Mouse (Mus musculus) frontal cortex, postnatal 36 days (tissue): ENCODE measurements around the gene Olfr362.
"Not testable (repeated sequence)": the region's sequence is repeated elsewhere in the genome, so short reads cannot be mapped to it uniquely, and the experiment has no call there.

Experiments used
- DNase-seq, 2 experiments: peaks; one replicate each; pipeline ENCODE4 v3.0.0; 2022; ENCODE audit warnings: low spot score in 2 of 2

Olfr362 gene

GRCm38 (mm10) chr2:37117810-37118209, at the start of gene Olfr362:
Gene Olfr362 (minus strand): TSS chr2:37117910.
- no peak for DNase-seq

GRCm38 (mm10) chr2:37139022-37139421, 21.3 kb upstream of the Olfr362 start, which contains the start of gene Olfr364-ps1:
Gene Olfr364-ps1 (plus strand): TSS chr2:37139322.
- DNase-seq, result no peak

DNA sequence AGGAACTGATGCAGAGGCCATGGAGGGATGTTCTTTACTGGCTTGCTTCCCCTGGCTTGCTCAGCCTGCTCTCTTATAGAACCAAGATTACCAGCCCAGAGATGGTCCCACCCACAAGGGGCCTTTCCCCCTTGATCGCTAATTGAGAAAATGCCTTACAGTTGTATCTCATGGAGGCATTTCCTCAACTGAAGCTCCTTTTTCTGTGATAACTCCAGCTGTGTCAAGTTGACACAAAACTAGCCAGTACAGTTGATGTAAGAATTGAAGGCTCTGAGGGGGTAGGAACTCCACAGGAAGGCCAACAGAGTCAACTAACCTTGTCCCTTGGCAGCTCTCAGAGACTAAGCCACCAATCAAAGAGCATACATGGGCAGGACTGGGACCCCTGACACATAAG, 28.5 kb downstream of the Olfr362 start, which contains the start of gene Olfr361:
Gene Olfr361, minus strand, starts transcription at position 101 of the 400 bp plus-strand sequence.
- not testable (repeated sequence) for DNase-seq

GRCm38 (mm10) chr2:37065446-37065845, 52.3 kb downstream of the Olfr362 start, which contains the start of gene Olfr360:
Gene Olfr360 (plus strand): TSS chr2:37065746.
- DNase-seq, result no peak
